Mouse (Mus musculus): ENCODE measurements around the gene Rbms3.

The Rbms3 gene

GRCm38 (mm10) chr9:117251521-117252368, 378.0 kb downstream of the Rbms3 start:
- DNase-seq (ENCODE audit: low spot score), result no peak

DNA sequence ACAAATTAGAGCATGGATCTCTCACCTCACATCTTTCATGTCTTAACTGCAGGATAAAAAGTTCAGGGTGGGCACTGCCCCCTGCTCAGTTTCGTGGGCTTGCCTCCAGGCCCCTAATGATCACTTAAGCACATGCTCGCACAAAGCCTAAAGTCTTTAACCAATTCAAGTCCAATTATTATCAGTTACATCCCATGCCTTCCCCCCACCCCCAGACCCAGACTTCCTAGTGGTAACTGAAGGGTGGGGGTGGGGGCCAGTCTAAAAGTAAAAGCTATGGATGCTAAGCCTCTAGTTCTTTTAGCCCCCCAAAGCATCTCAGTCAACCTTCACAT, 378.9 kb downstream of the Rbms3 start:
- no peak for DNase-seq (ENCODE audit: low spot score)

DNA sequence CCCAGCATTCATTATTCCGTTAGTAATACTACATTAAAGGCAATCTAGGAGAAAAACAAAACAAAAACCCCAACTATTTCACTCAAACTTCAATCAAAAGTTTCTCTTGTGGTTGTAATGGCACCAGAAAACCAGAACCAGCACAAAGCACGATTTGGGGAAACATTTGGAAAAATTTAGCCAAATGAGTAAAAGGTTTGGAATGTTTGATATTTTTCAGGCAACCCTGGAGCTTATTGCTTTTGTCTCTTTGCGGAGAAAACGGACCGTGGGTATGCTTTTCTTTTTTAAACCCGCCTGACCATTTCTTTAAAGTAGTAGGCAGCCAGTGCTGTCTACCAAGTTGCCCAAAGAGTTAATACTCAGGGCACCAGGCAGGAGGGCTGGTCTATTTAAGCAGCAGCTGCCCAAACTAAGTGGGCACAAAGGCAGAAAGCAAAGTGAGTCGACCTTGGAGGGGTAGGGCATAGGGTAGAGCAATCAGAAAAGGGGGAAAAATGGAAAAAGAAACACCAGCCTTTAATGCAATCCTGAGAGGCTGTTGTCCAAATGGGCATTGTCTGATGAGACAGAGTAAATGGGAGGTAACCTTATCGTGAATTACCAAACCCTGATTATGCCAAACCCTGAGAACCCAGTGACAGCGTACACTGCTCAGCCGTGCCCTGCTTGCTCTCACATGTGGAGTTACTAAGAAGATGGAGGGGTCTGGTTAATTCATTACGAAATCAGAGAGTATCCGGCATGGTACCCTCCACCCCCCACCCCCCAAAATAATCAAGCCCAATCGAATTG, 379.5 kb downstream of the Rbms3 start:
- no peak for DNase-seq (ENCODE audit: low spot score)

- DNase-seq (ENCODE audit: low spot score), result no peak
Measured at GRCm38 (mm10) chr9:117247311-117247980, 382.3 kb downstream of the Rbms3 start.

GRCm38 (mm10) chr9:117246173-117246572, 383.5 kb downstream of the Rbms3 start:
- no peak for DNase-seq (ENCODE audit: low spot score)

DNA sequence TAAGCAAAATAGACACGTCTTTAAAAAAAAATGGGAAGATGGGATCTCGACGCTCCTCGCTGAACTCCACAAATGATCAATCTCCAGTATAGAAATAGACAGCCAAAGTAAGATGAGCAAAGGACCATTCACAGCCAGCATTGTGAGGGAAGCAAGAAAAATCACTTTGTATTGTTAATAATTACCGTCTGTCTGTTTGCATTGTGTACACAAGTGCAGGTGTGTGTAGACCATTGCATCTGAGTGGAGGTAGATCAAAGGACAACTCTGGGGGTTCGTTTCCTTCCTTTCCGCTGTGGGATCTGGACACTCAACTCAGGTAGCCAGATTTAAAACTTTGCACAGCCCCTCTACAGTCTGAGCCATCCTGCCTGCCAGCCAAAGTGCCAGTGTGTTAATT, 386.3 kb downstream of the Rbms3 start:
- no peak for DNase-seq (ENCODE audit: low spot score)

DNA sequence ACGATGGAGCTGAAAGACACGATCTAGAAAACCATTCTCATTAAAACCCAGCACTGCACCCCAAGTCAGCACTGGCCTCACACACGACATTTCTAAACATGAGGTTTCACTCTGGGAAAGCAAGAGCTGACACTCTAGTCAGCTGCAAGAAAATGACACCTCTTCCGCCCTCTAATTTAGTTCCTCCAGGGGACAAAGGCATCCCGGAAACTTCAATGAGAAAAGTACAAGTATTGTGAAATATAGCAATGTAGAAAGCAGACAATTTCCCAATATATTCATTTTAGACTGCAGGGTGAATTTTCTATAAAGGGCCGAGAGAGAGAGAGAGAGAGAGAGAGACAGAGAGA, 395.0 kb downstream of the Rbms3 start:
- DNase-seq (ENCODE audit: low spot score), result no peak

DNA sequence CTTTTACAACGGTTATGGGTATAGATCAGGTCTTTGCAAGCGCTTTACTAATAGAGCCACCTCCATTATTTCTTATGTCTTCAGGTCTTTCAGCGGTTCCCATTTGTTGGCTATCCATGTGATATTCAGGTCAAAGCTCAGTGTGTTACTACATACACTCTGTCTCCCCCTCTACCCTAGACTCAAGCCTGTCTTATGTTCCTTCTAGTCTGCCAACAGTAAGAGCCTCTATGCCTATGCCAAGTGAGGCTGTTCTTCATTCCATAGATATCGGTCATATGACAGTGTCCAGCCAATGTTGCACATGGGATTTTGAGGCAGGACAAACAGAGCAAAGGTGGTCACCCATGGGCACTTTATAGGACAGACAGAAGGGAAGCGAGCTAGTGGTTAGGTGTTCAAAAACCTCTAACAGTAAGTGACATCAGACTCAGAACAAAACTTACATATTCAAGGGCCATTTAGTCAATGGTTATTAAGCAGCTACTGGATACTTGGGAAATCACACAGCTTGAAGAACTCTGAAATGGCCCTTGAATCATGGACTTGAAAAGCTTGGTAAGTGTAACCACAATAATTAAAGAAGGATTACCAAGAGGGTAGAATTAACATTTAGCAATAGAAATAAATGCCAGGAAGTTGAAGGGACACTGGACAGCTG, 395.5 kb downstream of the Rbms3 start:
- DNase-seq (ENCODE audit: low spot score), result no peak

GRCm38 (mm10) chr9:117222741-117223140, 407.0 kb downstream of the Rbms3 start:
- no peak for DNase-seq (ENCODE audit: low spot score)

GRCm38 (mm10) chr9:117221481-117221880, 408.2 kb downstream of the Rbms3 start:
- DNase-seq (ENCODE audit: low spot score), result no peak

GRCm38 (mm10) chr9:117216026-117216755, 413.5 kb downstream of the Rbms3 start:
- no peak for DNase-seq (ENCODE audit: low spot score)

DNA sequence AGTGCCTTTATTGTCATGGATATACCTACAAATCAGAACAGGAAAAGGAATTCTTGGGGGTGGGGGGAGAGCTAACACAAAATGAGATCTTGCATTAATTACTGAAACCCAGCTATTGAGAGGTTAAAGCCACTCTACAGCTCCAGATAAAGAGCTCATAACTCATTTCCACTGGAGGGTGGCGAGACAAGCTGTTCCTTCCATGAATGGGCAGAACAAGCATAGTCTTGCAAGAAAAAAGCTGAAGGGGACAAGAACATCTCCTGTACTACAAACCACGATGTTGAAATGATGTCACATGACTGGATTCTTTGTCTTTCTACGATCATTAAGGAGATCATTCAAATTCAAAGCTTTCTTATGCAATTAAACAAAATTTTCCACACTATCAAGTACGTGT, 417.7 kb downstream of the Rbms3 start:
- DNase-seq (ENCODE audit: low spot score), result no peak

DNA sequence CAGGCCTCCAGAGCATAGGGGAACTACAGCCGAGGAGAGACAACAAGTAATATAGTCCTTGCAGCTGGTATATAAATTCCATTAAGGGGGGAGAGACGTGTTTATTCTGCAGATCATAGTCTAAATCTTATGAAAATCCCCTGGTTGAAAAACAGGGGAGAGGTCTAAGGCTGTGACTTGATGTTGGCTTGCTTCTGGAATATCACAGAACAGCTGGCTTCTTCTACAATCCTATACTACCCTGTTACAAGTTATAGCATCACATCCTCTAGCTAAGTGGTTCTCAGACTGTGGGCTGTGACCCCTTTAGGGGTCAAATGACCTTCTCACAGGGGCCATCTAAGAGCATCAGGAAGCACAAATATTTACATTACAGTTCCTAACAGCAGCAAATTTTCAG, 419.4 kb downstream of the Rbms3 start:
- no peak for DNase-seq (ENCODE audit: low spot score)

DNA sequence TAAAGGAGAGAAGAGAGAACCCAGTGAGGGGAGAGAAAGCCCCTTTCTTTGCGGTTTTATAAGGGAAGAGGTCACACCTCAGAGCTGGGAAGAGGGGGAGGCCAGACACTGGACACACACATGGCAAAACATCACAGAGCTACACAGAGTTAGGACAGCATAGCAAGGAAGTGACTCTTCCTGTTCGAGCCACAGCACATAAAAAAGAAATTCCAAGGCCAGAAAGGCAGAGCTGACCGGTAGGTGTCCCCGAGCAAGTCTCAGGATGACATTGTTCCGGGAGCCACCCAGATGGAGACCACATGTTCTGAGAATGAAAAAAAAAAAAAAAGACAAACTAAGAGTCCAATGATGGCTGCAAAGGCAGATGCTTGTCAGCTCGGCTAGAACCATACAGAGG, 424.3 kb downstream of the Rbms3 start:
- DNase-seq (ENCODE audit: low spot score), result no peak

DNA sequence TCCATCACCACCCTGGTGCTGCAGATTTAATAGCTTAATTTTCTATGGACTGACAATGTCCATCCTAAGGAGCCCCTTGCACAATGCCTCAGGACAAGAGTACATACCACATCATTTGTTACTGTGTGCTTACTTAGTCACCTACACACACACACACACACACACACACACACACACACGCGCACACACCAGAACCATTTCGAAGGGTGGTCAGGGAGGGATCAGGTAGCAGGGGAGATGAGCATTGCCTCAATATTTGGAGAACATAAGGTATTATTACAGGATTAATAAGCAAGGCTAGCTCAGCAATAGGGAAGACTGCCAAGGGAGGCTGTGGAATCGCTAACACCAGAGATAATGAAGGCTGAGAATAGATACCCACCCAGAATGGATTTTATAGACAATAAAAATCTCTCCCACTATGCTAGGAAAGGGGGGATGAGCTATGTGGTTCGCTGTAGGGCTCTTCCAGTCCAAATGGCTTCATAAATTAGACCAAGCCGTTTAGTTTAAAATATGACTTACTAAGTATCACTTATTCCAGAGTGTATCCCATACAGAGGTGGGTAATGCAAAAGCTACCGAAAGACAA, 429.6 kb downstream of the Rbms3 start:
- DNase-seq (ENCODE audit: low spot score), result no peak

- no peak for DNase-seq (ENCODE audit: low spot score)
Measured at GRCm38 (mm10) chr9:117197531-117197930, 432.2 kb downstream of the Rbms3 start.

- no peak for DNase-seq (ENCODE audit: low spot score)
Measured at GRCm38 (mm10) chr9:117192565-117193540, 436.9 kb downstream of the Rbms3 start.

DNA sequence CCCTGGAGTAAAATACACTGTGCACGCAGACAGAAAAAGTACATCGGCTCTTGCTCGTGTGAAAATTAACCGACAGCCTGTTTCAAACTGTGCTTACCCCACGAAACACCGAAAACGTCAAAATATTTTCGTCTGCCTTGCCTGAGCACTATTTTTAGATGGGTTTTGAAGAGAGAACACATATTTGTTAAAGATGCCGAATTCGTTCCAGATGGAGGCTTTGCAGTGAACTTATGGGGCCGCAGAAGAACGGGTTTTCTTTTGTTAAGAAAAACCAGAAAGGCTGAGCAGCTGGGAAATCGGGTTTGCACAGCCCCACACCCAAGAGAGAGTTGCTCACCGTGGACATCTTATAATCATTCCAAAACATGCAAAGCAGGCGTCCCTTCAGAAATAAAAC, 437.6 kb downstream of the Rbms3 start:
- DNase-seq (ENCODE audit: low spot score), result no peak

DNA sequence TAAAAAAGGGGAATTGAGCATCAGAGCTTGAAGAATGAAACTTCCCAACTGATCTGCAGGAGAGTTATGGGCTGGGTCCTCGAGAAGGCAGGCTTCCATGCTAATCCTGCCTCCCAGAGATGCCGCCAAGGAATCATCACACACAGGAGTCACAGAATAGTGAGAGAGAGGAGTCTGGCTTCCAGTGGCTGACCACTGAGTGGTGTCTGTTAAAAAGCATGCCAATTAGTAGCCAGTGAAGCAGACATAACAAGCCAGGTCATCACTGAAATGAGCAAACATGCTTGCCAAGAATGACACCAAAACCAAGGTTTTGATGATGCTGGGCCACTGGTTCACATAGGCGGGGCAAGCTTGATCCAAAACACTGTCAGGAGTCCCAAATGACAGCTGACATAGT, 441.3 kb downstream of the Rbms3 start:
- DNase-seq (ENCODE audit: low spot score), result no peak
